ENCODE assay signal across 11 mouse cellular contexts in the genomic region with DNA sequence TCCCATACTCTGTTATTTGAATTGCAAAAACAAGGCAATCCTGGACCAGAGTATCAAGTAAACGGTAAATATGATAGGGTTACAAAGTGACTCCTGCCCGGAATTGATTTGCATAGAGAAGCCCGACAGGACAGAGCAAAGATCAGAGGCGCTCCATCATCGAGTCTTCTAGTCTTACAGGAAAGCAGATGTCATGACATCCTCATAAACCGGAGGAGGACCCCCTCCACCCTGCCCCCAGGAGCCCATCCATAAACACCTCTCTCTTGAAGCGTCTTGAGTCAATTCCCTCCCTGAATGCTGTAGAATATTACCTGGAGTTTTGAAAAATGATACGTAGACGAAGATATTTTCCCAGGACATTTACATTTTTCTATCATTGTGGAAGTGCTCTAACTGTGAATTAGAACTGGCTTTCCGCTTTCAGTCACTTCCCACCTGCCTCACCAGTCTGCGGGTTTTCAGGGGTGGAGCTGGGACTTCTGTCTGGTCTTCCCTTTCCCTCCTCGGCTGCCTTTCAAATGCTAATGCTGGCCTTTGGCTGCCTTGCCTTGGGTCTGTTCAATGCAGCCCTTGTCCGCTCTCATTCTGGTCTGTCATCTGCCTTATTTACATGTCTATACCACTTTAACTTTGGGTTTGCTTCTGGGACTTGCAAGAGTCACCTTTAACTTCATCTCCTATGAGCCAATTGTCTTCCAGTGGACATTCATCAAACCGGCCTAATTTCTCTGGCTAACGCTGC. TPM values are rescaled to one million over a fixed set of nuclear protein-coding genes. Genes with fewer than 3 reads are reported as not detected.
DNase-seq lines count a peak whose midpoint lies in the region; ATAC-seq and TF ChIP-seq lines count a peak whose summit lies in the region.
"Had no signal": no experiment of that assay in that cellular context is flagged by ENCODE, and none has a peak within 500 bp of the region (broad histone marks: within the 10 kb centered on the region; RNA-seq: fewer than 3 reads in every experiment).

No protein-coding gene starts in this region.

- H3K4me1 ChIP-seq in heart, embryonic 10.5 days = peaks cover 5% of the 10 kb centered on the region; the same call in 1 of the 2 replicates
- H3K4me1 ChIP-seq in hindbrain, embryonic 14.5 days (replicated peaks; ENCODE audit: control insufficient read depth, insufficient read depth, low read length) = peaks cover 16% of the 10 kb centered on the region
- H3K4me1 ChIP-seq in midbrain, postnatal 0 days (ENCODE audit: insufficient read depth, low read length) = peaks cover 2% of the 10 kb centered on the region; the same call in 1 of the 2 replicates
- H3K4me1 ChIP-seq: lung, embryonic 15.5 days had no signal

- H3K27ac ChIP-seq in heart, embryonic 10.5 days = no peak overlapping the region
- H3K27ac ChIP-seq in hindbrain, embryonic 14.5 days = no peak overlapping the region
- no peak overlapping the region for H3K27ac ChIP-seq in midbrain, postnatal 0 days (ENCODE audit: low read depth, low read length)
- H3K27ac ChIP-seq: lung, embryonic 15.5 days had no signal

- no peaks in the 10 kb centered on the region for H3K9me3 ChIP-seq in heart, embryonic 10.5 days
- no peaks in the 10 kb centered on the region for H3K9me3 ChIP-seq in hindbrain, embryonic 14.5 days (ENCODE audit: control insufficient read depth, low read length)
- H3K9me3 ChIP-seq in midbrain, postnatal 0 days (ENCODE audit: low read length) = no peaks in the 10 kb centered on the region
- H3K9me3 ChIP-seq: lung, embryonic 15.5 days had no signal

- peaks cover 16% of the 10 kb centered on the region; the same call in 1 of the 2 replicates for H3K27me3 ChIP-seq in heart, embryonic 10.5 days (ENCODE audit: insufficient read depth, poor library complexity, severe bottlenecking)
- H3K27me3 ChIP-seq in hindbrain, embryonic 14.5 days (ENCODE audit: control insufficient read depth, insufficient read depth, low read length) = no peaks in the 10 kb centered on the region
- H3K27me3 ChIP-seq in midbrain, postnatal 0 days (ENCODE audit: insufficient read depth, low read length) = no peaks in the 10 kb centered on the region

- 7% methylated on average over 15 of the region's 15 CpGs for WGBS in heart, embryonic 10.5 days
- 2% methylated on average over 15 of the region's 15 CpGs for WGBS in hindbrain, embryonic 14.5 days
- 8% methylated on average over 15 of the region's 15 CpGs for WGBS in midbrain, postnatal 0 days

- peak overlapping the region; percentile 21 for H3K4me2 ChIP-seq in hindbrain, embryonic 14.5 days (replicated peaks)
- no peak overlapping the region for H3K4me2 ChIP-seq in midbrain, postnatal 0 days (ENCODE audit: low read depth, low read length, poor library complexity, severe bottlenecking)
- H3K4me2 ChIP-seq: lung, embryonic 15.5 days had no signal

- peak; percentile 58; the same call in 1 of the 2 replicates for ATAC-seq in hindbrain, embryonic 14.5 days (ENCODE audit: low FRiP score)
- no peak for ATAC-seq in midbrain, postnatal 0 days (ENCODE audit: low FRiP score)

- no peak overlapping the region for H3K9ac ChIP-seq in hindbrain, embryonic 14.5 days
- H3K9ac ChIP-seq in midbrain, postnatal 0 days (replicated peaks; ENCODE audit: low read length, poor library complexity, severe bottlenecking) = no peak overlapping the region
- H3K9ac ChIP-seq: lung, embryonic 15.5 days had no signal

- peak overlapping the region; percentile 15; the same call in 1 of the 2 replicates for H3K4me3 ChIP-seq in heart, embryonic 10.5 days
- H3K4me3 ChIP-seq in hindbrain, embryonic 14.5 days (replicated peaks; ENCODE audit: low read length) = no peak overlapping the region
- no peak overlapping the region for H3K4me3 ChIP-seq in midbrain, postnatal 0 days (ENCODE audit: low read depth, low read length)
- H3K4me3 ChIP-seq: erythroblast, embryonic 14.5 days; lung, embryonic 15.5 days had no signal

- no peak for DNase-seq in heart, embryonic 10.5 days (ENCODE audit: low spot score)
- no peak for DNase-seq in heart, postnatal 25 days (ENCODE audit: low spot score)
- DNase-seq in embryo, embryonic 11 days = peak; percentile 61
- no peak for DNase-seq in hindbrain, embryonic 14.5 days (ENCODE audit: low spot score)
- peak; percentile 28 for DNase-seq in midbrain, postnatal 0 days (ENCODE audit: low spot score)
- no peak for DNase-seq in lung, postnatal 14 days
- no peak for DNase-seq in cerebellum, adult 18-20 months
- no peak for DNase-seq in spleen, postnatal 14 days (ENCODE audit: low spot score in 2 of 2)

- no peaks in the 10 kb centered on the region for H3K36me3 ChIP-seq in heart, embryonic 10.5 days
- no peaks in the 10 kb centered on the region for H3K36me3 ChIP-seq in hindbrain, embryonic 14.5 days (replicated peaks; ENCODE audit: control insufficient read depth, insufficient read depth)
- no peaks in the 10 kb centered on the region for H3K36me3 ChIP-seq in midbrain, postnatal 0 days (ENCODE audit: insufficient read depth, low read length)
- H3K36me3 ChIP-seq: lung, embryonic 15.5 days had no signal

- intact Hi-C loops in heart, postnatal 25 days (cut with DNase I) = no loop called here

- no peak for TF ChIP-seq CTCF in midbrain, postnatal 0 days (IDR thresholded peaks at IDR 0.05)

RNA-seq across cellular contexts. Expression of gene Fam19a4, which starts 41.9 kb away (rescaled TPM):
- polyA plus RNA-seq in heart, embryonic 10.5 days (2016; fragmentation: Nextera tagmentation; extraction: Ambion mirVana) = 0.11 TPM in 1 of 2 replicates, not detected in the other
- total RNA-seq in heart, postnatal 25 days (2021) = not detected
- polyA plus RNA-seq in hindbrain, embryonic 14.5 days (2014; fragmentation: Nextera tagmentation; extraction: Ambion mirVana) = 2.6 and 3.7 TPM in 2 replicates
- total RNA-seq in midbrain, postnatal 0 days (2014; rRNA removed) = 4.0 and 5.7 TPM in 2 replicates
- 4.6 and 4.8 TPM in 2 replicates for polyA plus RNA-seq in midbrain, postnatal 0 days (2015; fragmentation: Nextera tagmentation; extraction: Ambion mirVana)
- polyA plus RNA-seq: erythroblast, embryonic 14.5 days; heart, postnatal 0 days had no signal

RNA-seq across cellular contexts. Expression of gene Eogt, which starts 46.9 kb away (rescaled TPM):
- 11.2 and 14.9 TPM in 2 replicates for polyA plus RNA-seq in heart, embryonic 10.5 days (2016; fragmentation: Nextera tagmentation; extraction: Ambion mirVana)
- 10 to 100 TPM; 13.3 to 14.8 TPM for total RNA-seq in heart, postnatal 25 days (2021)
- 9.8 and 10.8 TPM in 2 replicates for polyA plus RNA-seq in hindbrain, embryonic 14.5 days (2014; fragmentation: Nextera tagmentation; extraction: Ambion mirVana)
- total RNA-seq in midbrain, postnatal 0 days (2014; rRNA removed) = 25.2 and 25.8 TPM in 2 replicates
- polyA plus RNA-seq in midbrain, postnatal 0 days (2015; fragmentation: Nextera tagmentation; extraction: Ambion mirVana) = 9.9 and 11.7 TPM in 2 replicates
- polyA plus RNA-seq: erythroblast, embryonic 14.5 days had no signal

Comparison
In these comparisons a context has a peak if more than half of its experiments do, and no peak if none do; other contexts are left out.
1. DNase-seq: peak in embryo, embryonic 11 days (single experiment) and midbrain, postnatal 0 days (single experiment); none in heart, embryonic 10.5 days (single experiment), heart, postnatal 25 days (single experiment), hindbrain, embryonic 14.5 days (single experiment), lung, postnatal 14 days (single experiment), cerebellum, adult 18-20 months (0 of 2) and spleen, postnatal 14 days (0 of 2).